Mouse (Mus musculus) hindbrain, postnatal 0 days (tissue): ENCODE results near the gene Hipk3. TPM values are rescaled to one million over a fixed set of nuclear protein-coding genes. Genes with fewer than 3 reads are reported as not detected.
A peak's percentile ranks its signal among the peaks of the same experiment; 100 is the strongest.

Experiments used
- ATAC-seq: fragments of 200-750 bp; cut with Nextera tagmentation; 2 replicates; pipeline ENCODE4 v1.8.0; 2017; ENCODE audit warnings: mild to moderate bottlenecking, moderate TSS enrichment, moderate library complexity
- DNase-seq: peaks from one replicate; pipeline ENCODE4 v3.0.0-alpha.2; 2015; ENCODE audit warnings: low spot score
- H3K27ac ChIP-seq: fragments of 300-500 bp; sonication (generic); 2 replicates; pipeline ENCODE4 v1.5.1; 2014; ENCODE audit warnings: mild to moderate bottlenecking
- H3K27me3 ChIP-seq: fragments of 300-500 bp; sonication (generic); 2 replicates; pipeline ENCODE4 v1.6.1; 2014; ENCODE audit warnings: low read length, mixed read lengths; ENCODE audit not compliant: insufficient read depth
- H3K36me3 ChIP-seq: fragments of 300-500 bp; sonication (generic); 2 replicates; pipeline ENCODE4 v1.6.1; 2014; ENCODE audit warnings: low read length, mixed read lengths; ENCODE audit not compliant: insufficient read depth
- H3K4me1 ChIP-seq: fragments of 300-500 bp; sonication (generic); 2 replicates; pipeline ENCODE4 v1.6.1; 2014; ENCODE audit warnings: antibody characterized with exemption, low read length, mixed read lengths; ENCODE audit not compliant: insufficient read depth
- H3K4me2 ChIP-seq: fragments of 300-500 bp; sonication (generic); 2 replicates; pipeline ENCODE4 v1.6.1; 2014; ENCODE audit warnings: low read depth, mild to moderate bottlenecking, low read length, moderate library complexity, mixed read lengths
- H3K4me3 ChIP-seq: fragments of 300-500 bp; sonication (generic); 2 replicates; pipeline ENCODE4 v1.5.1; 2014; ENCODE audit warnings: low read length
- H3K9ac ChIP-seq: fragments of 300-500 bp; sonication (generic); replicated peaks from 2 replicates; pipeline ENCODE4 v1.6.1; 2014; ENCODE audit warnings: mild to moderate bottlenecking, low read length, moderate library complexity, mixed read lengths
- H3K9me3 ChIP-seq: fragments of 300-500 bp; sonication (generic); 2 replicates; pipeline ENCODE4 v1.6.1; 2016; ENCODE audit warnings: low read length, mixed read lengths
- CTCF ChIP-seq: IDR thresholded peaks from 2 replicates; pipeline ENCODE4 v1.5.1; 2016; ENCODE audit warnings: antibody characterized with exemption, control low read depth, low read depth
- WGBS: fragments of 180-500 bp; shearing (Covaris S2); extraction: QIAGEN DNeasy Blood & Tissue Kit; methylation state at CpG from one replicate; pipeline ENCODE4 v1.1.7; 2014; 5-methylcytosine and 5-hydroxymethylcytosine counted together
- polyA plus RNA-seq: library from polyadenylated mRNA; unstranded; fragments of >200 nt; fragmentation: Nextera tagmentation; extraction: Ambion mirVana; gene quantifications from 2 replicates; pipeline ENCODE4 v1.2.1, GENCODE M21; 2015
- total RNA-seq: library from RNA; depleted of rRNA; stranded (reverse); fragments of >200 nt; gene quantifications from 2 replicates; pipeline ENCODE4 v1.2.3, GENCODE M21; 2014

The Hipk3 gene
- total and polyA plus RNA-seq, 2 experiments from 2014 or later, result 5.6 to 58.0 TPM

DNA sequence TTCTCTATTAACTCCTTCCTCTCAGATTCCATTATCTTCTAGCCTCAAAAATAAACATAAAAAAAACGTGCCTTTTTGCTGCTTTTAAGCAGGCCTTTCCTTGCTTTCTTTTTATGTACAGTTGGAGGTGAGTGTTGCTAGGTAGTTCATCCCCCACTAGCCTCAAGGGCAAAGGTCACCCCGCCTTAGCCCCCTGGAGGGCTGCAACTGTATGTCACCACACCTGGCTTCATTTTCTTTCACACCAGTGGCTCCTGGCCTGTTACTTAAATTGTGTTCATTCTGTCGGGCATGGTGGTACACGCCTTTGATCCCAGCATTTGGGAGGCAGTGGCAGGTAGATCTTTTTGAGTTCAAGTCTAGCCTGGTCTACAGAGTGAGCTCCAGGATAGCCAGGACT is 51.9 kb downstream of the Hipk3 start:
- Histone ChIP-seq H3K27me3 (no peaks in the 10 kb centered on the region), H3K9ac (no peak overlapping the region), H3K9me3 (no peaks in the 10 kb centered on the region), H3K4me2 (no peak overlapping the region), H3K4me1 (no peaks in the 10 kb centered on the region), H3K4me3 (no peak overlapping the region), H3K36me3 (peaks cover 9% of the 10 kb centered on the region; the same call in 1 of the 2 replicates), H3K27ac (no peak overlapping the region)
- DNase-seq, result no peak
- WGBS, result 75% methylated on average over 4 of the region's 4 CpGs
- ATAC-seq, result no peak
- TF ChIP-seq CTCF, result no peak

DNA sequence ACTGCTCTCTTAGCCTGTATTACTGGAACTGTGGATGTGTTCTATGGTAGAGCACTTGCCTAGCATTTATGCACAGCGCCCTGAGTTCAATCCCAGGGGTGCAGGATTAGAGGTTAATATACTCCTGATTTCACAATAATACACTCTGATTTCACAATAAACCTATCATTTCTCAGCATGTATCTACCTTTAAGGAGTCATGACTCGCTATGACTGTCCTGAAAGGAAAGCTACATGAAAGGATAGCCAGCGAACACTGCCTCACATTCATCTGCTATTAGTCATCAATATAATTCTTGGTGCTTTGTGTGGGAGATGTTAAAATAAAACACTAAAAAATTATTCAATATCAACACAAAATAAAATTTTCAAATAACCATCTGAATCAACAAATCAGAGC is 58.0 kb downstream of the Hipk3 start:
- DNase-seq (no peak), ATAC-seq (no peak)
- Histone ChIP-seq H3K9ac (no peak overlapping the region), H3K27ac (no peak overlapping the region), H3K4me3 (no peak overlapping the region), H3K4me2 (no peak overlapping the region), H3K4me1 (no peaks in the 10 kb centered on the region), H3K27me3 (no peaks in the 10 kb centered on the region), H3K36me3 (peaks cover 40% of the 10 kb centered on the region), H3K9me3 (no peaks in the 10 kb centered on the region)
- TF ChIP-seq CTCF, result no peak
- WGBS, result 92% methylated on average over 3 of the region's 3 CpGs

DNA sequence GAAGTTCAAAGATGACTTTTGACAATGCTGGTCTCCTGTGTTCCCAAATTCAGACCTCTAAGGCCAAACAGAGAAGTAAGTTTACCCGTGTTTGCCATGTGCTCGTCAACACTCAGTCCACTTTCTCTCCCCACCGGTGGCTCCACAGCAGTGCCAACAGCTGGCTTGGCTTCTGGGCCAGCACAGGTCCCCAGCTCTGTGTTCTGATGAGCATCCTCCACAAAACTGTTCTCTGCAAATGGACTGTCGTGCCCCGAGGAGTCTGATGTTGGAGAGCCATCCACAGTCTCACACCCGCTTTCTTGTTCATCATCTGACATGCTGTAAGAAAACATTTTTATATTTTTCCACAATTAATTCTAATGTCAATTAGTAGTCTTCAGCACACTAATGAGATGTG is 63.2 kb downstream of the Hipk3 start:
- Histone ChIP-seq H3K27me3 (no peaks in the 10 kb centered on the region), H3K9ac (no peak overlapping the region), H3K4me1 (no peaks in the 10 kb centered on the region), H3K4me3 (no peak overlapping the region), H3K9me3 (no peaks in the 10 kb centered on the region), H3K4me2 (no peak overlapping the region), H3K36me3 (peaks cover 34% of the 10 kb centered on the region), H3K27ac (no peak overlapping the region)
- DNase-seq, result no peak
- no peak for TF ChIP-seq CTCF
- no peak for ATAC-seq
- 90% methylated on average over 6 of the region's 6 CpGs for WGBS

DNA sequence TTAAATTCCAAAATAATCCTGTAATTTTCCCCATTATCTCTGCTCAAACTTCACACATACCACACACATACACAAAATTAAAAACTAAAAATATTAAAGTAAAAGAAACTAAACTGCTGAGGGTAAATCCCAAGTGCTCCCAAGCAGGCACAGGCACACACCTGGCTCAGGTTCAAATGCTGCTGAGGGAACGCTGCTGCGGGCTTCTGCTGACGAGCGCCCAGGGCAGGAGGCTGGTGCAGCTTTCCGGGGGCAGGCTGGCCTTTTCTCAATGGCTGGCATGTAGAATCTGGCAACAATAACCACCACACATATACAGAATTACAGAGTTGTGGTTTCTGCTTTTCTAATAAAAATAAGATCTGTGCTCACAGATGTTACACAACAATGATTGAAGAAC is 63.7 kb downstream of the Hipk3 start:
- ATAC-seq (no peak), DNase-seq (no peak)
- no peak for TF ChIP-seq CTCF
- H3K27ac ChIP-seq, result no peak overlapping the region
- H3K9me3 ChIP-seq, result no peaks in the 10 kb centered on the region
- H3K36me3 ChIP-seq, result peaks cover 31% of the 10 kb centered on the region
- H3K4me1 ChIP-seq, result no peaks in the 10 kb centered on the region
- H3K9ac ChIP-seq, result no peak overlapping the region
- WGBS, result 73% methylated on average over 5 of the region's 5 CpGs
- H3K4me3 ChIP-seq, result no peak overlapping the region
- no peaks in the 10 kb centered on the region for H3K27me3 ChIP-seq
- H3K4me2 ChIP-seq, result no peak overlapping the region

DNA sequence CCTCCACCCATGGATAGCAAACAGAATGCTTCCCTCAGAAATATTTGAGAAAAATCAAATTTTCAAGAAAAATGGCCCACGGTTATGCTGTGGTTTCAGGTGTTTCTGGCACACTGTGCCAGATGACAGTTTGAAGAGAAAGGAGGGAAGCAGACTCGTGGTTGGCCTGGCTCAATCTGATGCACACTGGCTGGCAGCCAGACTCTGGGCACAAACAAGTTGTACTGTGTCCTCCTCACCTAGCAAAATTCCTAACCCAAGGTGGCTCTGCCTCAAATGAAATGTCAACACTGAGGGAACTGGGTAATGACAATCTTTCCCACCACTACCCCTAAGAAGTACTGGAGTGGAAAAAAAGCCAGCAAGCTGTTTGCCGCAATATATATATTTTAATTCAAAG is 68.1 kb downstream of the Hipk3 start:
- TF ChIP-seq CTCF, result no peak
- WGBS, result 64% methylated on average over 3 of the region's 3 CpGs
- DNase-seq, result no peak
- Histone ChIP-seq H3K27ac (no peak overlapping the region), H3K36me3 (peaks cover 10% of the 10 kb centered on the region; the same call in 1 of the 2 replicates), H3K9me3 (no peaks in the 10 kb centered on the region), H3K9ac (no peak overlapping the region), H3K27me3 (no peaks in the 10 kb centered on the region), H3K4me3 (no peak overlapping the region), H3K4me2 (no peak overlapping the region), H3K4me1 (no peaks in the 10 kb centered on the region)
- no peak for ATAC-seq

DNA sequence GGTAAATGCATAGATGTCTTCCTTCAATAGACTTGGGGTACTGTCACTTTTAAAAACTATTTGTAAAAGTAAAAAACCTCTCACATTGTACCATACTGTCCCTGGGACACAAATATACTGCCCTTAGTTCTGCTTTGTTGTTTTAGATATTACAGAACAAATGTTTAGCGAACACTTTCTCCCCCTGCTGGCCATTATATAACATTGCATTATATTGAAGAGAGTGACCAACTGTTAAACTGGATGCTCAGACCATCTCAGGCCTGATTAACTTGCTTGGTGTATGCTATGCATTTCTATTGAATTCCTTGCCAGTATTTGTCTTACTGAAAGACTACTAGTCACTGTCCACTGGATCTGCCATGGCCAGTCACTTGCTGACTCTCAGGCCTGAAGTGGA is 72.0 kb downstream of the Hipk3 start:
- no peaks in the 10 kb centered on the region for H3K27me3 ChIP-seq
- no peaks in the 10 kb centered on the region for H3K4me1 ChIP-seq
- DNase-seq (peak; percentile 82), ATAC-seq (peak; percentile 81)
- peak; percentile 81 for TF ChIP-seq CTCF
- H3K9me3 ChIP-seq, result no peaks in the 10 kb centered on the region
- H3K9ac ChIP-seq, result no peak overlapping the region
- H3K27ac ChIP-seq, result no peak overlapping the region
- 8% methylated on average over 1 of the region's 1 CpGs for WGBS
- no peak overlapping the region for H3K4me2 ChIP-seq
- no peaks in the 10 kb centered on the region for H3K36me3 ChIP-seq
- H3K4me3 ChIP-seq, result no peak overlapping the region

DNA sequence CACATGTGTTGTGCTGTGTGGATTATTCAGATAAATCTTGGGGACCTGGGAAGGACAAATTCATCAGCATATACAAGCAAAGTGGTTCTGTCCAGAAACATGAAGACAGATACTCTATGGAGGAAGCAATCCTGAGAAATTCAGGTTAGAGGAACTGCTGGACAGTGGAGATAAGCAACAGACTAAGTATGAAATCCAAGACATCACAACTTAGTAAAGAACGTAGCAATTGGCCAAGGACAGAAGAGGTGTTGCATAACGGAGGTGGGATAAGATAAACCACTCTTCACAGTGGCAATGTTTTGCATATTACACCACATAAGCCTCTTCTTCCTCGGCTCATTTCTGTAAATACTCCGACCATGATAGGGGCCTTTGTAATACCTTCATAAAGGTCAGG is 73.4 kb downstream of the Hipk3 start:
- no peak overlapping the region for H3K27ac ChIP-seq
- ATAC-seq, result no peak
- no peaks in the 10 kb centered on the region for H3K4me1 ChIP-seq
- DNase-seq, result no peak
- TF ChIP-seq CTCF, result no peak
- H3K9me3 ChIP-seq, result no peaks in the 10 kb centered on the region
- no peak overlapping the region for H3K4me3 ChIP-seq
- no peaks in the 10 kb centered on the region for H3K27me3 ChIP-seq
- H3K4me2 ChIP-seq, result no peak overlapping the region
- no peak overlapping the region for H3K9ac ChIP-seq
- no peaks in the 10 kb centered on the region for H3K36me3 ChIP-seq
- 87% methylated on average over 4 of the region's 4 CpGs for WGBS
